Mouse (Mus musculus) liver, embryonic 14.5 days (tissue): ENCODE measurements around the gene Gimap5. TPM values are rescaled to one million over a fixed set of nuclear protein-coding genes. Genes with fewer than 3 reads are reported as not detected.

Experiments
- ATAC-seq: fragments of 200-750 bp; cut with Nextera tagmentation; 2 replicates; pipeline ENCODE4 v1.8.0; 2017; ENCODE audit warnings: moderate number of reproducible peaks, mild to moderate bottlenecking, moderate library complexity; ENCODE audit not compliant: insufficient read depth
- DNase-seq, 3 experiments: peaks; one replicate each; pipeline ENCODE4 v3.0.0-alpha.2; 2012 to 2013; ENCODE audit warnings: low read depth in 3 of 3, low spot score in 3 of 3
- H3K27ac ChIP-seq: fragments of 300-500 bp; sonication (generic); 2 replicates; pipeline ENCODE4 v1.5.1; 2014; ENCODE audit warnings: moderate library complexity, mild to moderate bottlenecking, control low read depth, inconsistent platforms
- H3K27me3 ChIP-seq: fragments of 300-500 bp; sonication (generic); 2 replicates; pipeline ENCODE4 v1.6.1; 2014; ENCODE audit warnings: mild to moderate bottlenecking, low read length, moderate library complexity; ENCODE audit not compliant: control insufficient read depth, insufficient read depth
- H3K36me3 ChIP-seq: fragments of 300-500 bp; sonication (generic); replicated peaks from 2 replicates; pipeline ENCODE4 v1.6.1; 2014; ENCODE audit warnings: low read depth; ENCODE audit not compliant: control insufficient read depth, insufficient read depth
- H3K4me1 ChIP-seq, 2 experiments: fragments of 200-500 bp in 1 of 2; fragments of 300-500 bp in 1 of 2; sonication (generic) in 1 of 2; replicated peaks; 2 replicates each; pipeline ENCODE4 v1.6.1; 2012 to 2014; ENCODE audit warnings: antibody characterized with exemption in 1 of 2, inconsistent platforms in 1 of 2, low read length in 1 of 2; ENCODE audit not compliant: control insufficient read depth in 2 of 2, insufficient read depth in 2 of 2
- H3K4me2 ChIP-seq: fragments of 300-500 bp; sonication (generic); 2 replicates; pipeline ENCODE4 v1.6.1; 2014; ENCODE audit warnings: low read depth, mild to moderate bottlenecking, control low read depth, moderate library complexity
- H3K4me3 ChIP-seq, 2 experiments: fragments of 200-500 bp in 1 of 2; fragments of 300-500 bp in 1 of 2; sonication (generic) in 1 of 2; 2 replicates each; pipeline ENCODE4 v1.5.1; 2012 to 2014; ENCODE audit warnings: low read depth in 2 of 2, low read length in 2 of 2, mild to moderate bottlenecking in 2 of 2, control low read depth in 1 of 2, inconsistent platforms in 1 of 2, moderate library complexity in 1 of 2; ENCODE audit not compliant: insufficient read depth in 1 of 2
- H3K9ac ChIP-seq: fragments of 300-500 bp; sonication (generic); replicated peaks from 2 replicates; pipeline ENCODE4 v1.6.1; 2014; ENCODE audit warnings: mild to moderate bottlenecking, control low read depth, moderate library complexity
- H3K9me3 ChIP-seq: fragments of 300-500 bp; sonication (generic); 2 replicates; pipeline ENCODE4 v1.6.1; 2016; ENCODE audit warnings: low read length, mixed read lengths; ENCODE audit not compliant: control insufficient read depth
- CTCF ChIP-seq: IDR thresholded peaks from 2 replicates; pipeline ENCODE4 v1.5.1; 2016; ENCODE audit warnings: antibody characterized with exemption, low read depth, control low read depth
- EP300 ChIP-seq: IDR thresholded peaks from 2 replicates; pipeline ENCODE4 v1.6.1; 2016; ENCODE audit warnings: antibody characterized with exemption, low read depth
- WGBS: fragments of 180-500 bp; shearing (Covaris S2); extraction: QIAGEN DNeasy Blood & Tissue Kit; methylation state at CpG from one replicate; pipeline ENCODE4 v1.1.7; 2014; ENCODE audit not compliant: insufficient replicate concordance; 5-methylcytosine and 5-hydroxymethylcytosine counted together
- polyA plus RNA-seq, 2 experiments: library from polyadenylated mRNA; depleted of rRNA in 1 of 2; stranded (reverse) in 1 of 2; unstranded in 1 of 2; fragments of >200 nt; fragmentation: Nextera tagmentation in 1 of 2; extraction: Ambion mirVana in 1 of 2; gene quantifications; 2 replicates each; pipeline versions ENCODE4 v1.2.1 to v1.2.3; 2012 to 2014

Gimap5 gene
- polyA plus RNA-seq, 2 experiments, result 1.8 to 2.7 TPM

DNA sequence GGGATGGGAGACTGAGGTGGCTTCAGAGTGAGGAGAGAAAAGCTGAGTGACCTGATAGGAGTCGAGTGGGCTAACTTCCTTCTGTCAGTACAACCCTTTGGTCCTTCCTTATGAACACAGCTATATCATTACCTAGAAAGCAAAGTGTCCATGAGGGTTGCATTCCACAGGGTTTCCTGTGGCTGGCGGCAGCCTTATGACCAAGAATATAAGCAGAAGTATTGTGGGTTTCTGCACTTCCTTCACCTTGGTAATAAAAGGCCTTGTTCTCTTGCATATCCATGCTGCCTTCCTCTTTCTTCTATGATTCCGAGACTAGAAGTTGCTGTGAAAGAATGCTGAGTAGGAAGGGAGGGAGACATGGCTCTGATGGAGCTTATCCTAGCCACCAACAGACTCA lies 47.1 kb upstream of the Gimap5 start:
- Histone ChIP-seq H3K9ac (no peak overlapping the region), H3K27ac (no peak overlapping the region), H3K9me3 (no peaks in the 10 kb centered on the region), H3K36me3 (no peaks in the 10 kb centered on the region), H3K27me3 (no peaks in the 10 kb centered on the region), H3K4me3 (no peak overlapping the region), H3K4me1 (no peaks in the 10 kb centered on the region; a peak in 1 of 4 replicates), H3K4me2 (no peak overlapping the region)
- ATAC-seq (no peak), DNase-seq (no peak)
- TF ChIP-seq CTCF, result no peak
- TF ChIP-seq EP300, result no peak
- 12% methylated on average over 3 of the region's 3 CpGs for WGBS

DNA sequence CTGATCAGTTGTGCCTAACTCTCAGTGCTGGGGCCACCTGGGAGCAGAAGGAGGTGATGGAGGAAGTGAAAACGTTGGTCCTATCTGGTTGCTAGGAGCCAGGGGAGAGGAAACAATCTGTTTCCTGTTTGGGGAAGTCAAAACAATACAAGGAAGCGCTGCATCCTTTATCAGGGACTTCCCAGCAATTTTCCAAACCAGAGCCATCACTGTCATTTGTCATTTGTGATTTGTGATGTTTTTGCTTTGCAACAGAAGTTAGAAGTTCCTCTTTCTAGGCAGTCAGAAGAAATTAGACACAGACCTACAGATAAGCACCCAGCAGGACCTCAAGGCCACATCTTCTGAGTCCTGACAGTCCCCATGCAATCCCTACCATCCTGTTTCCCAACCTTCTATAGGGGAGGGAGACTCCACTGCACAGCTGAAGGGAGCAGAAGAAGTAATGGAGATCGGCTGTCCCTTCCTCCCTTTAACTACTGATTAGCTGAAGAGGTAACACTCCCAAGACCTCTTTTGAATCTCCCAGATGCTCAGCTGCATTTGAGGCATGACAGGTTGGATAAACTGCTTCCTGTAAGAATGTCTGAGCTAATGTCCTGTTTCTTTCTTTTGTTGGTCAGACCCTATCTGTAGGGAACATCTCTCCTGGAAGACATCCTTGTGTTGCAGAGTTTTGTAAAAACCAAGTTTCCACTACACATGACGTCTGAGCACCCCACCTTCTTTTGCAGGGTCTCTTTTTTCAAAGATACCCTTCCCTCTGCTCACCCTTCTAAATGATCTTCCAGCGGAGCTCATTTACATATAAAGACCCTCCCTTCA lies 45.5 kb upstream of the Gimap5 start:
- H3K4me1 ChIP-seq, result no peaks in the 10 kb centered on the region; a peak in 1 of 4 replicates
- no peak for TF ChIP-seq EP300
- no peak for TF ChIP-seq CTCF
- H3K27ac ChIP-seq, result no peak overlapping the region
- no peak overlapping the region for H3K4me3 ChIP-seq
- H3K9ac ChIP-seq, result no peak overlapping the region
- 12% methylated on average over 5 of the region's 5 CpGs for WGBS
- no peak overlapping the region for H3K4me2 ChIP-seq
- no peak for DNase-seq
- no peaks in the 10 kb centered on the region for H3K36me3 ChIP-seq
- peak; percentile 55; the same call in 1 of the 2 replicates for ATAC-seq
- H3K27me3 ChIP-seq, result no peaks in the 10 kb centered on the region
- no peaks in the 10 kb centered on the region for H3K9me3 ChIP-seq

DNA sequence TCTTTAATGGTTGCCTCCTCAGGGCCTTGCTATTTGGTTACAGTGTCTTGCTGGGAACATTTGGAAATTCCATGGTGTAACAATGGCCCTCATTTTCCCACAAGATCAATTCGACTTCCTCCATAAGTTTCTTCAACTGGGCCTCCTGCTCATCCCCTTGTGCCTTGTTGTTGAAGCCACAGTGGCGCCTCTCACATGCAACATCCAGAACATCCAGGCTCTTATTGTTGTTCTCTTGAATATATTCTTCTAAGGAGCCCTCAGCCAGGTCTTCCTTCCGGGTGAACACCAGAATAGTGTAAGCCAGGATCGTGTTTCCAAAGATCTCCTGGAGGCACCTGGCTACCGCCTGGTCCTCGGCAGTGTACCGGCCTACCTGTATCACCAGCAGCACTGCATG lies 43.9 kb upstream of the Gimap5 start:
- H3K27ac ChIP-seq, result no peak overlapping the region
- H3K4me2 ChIP-seq, result no peak overlapping the region
- ATAC-seq (no peak), DNase-seq (no peak)
- no peaks in the 10 kb centered on the region for H3K36me3 ChIP-seq
- 67% methylated on average over 7 of the region's 7 CpGs for whole genome bisulfite sequencing
- H3K9ac ChIP-seq, result no peak overlapping the region
- no peaks in the 10 kb centered on the region; a peak in 1 of 4 replicates for H3K4me1 ChIP-seq
- H3K27me3 ChIP-seq, result no peaks in the 10 kb centered on the region
- no peaks in the 10 kb centered on the region for H3K9me3 ChIP-seq
- H3K4me3 ChIP-seq, result no peak overlapping the region
- TF ChIP-seq CTCF (no peak), EP300 (no peak)

DNA sequence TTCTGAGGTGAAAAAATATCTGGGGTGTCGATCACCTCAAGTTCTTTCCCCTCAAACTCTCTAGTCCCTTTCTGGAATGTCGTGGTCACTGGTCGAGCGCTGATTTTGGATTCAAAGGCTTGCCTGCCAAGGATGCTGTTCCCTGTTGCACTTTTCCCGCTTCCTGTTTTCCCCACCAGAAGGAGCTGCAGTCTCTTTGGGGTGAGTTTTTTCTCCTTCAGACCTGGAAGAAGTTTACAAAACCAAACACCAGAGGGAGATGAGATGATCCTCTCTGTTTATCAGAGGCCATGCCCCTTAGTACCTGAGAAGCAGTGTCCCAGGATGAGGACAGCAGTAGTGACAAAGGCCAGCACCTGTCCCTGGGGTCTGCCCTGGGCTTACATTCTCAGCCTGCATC lies 43.4 kb upstream of the Gimap5 start:
- no peak overlapping the region for H3K27ac ChIP-seq
- TF ChIP-seq CTCF (no peak), EP300 (no peak)
- no peaks in the 10 kb centered on the region; a peak in 1 of 4 replicates for H3K4me1 ChIP-seq

DNA sequence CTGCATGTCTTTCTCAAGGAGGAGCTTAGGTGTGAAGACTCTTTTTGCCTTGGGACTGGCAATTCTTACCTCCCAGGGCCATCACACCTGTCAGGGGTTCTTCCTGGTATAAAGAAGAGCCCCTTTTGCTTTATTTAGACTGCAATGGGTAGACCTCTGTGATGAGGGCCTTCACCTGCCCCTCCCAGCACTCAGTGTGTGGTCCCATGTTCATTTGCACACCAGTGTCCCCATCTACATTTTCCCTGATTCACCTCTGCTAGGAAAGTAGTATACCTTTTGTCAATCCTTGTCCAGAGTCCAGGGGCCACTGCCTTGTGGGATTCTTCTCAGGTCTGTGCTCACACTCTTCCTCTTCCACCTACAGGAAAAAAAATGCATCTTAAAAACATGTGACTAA lies 41.9 kb upstream of the Gimap5 start:
- no peaks in the 10 kb centered on the region for H3K27me3 ChIP-seq
- TF ChIP-seq EP300, result no peak
- TF ChIP-seq CTCF, result no peak
- H3K36me3 ChIP-seq, result no peaks in the 10 kb centered on the region
- ATAC-seq (no peak), DNase-seq (no peak)
- no peaks in the 10 kb centered on the region for H3K9me3 ChIP-seq
- H3K4me2 ChIP-seq, result no peak overlapping the region
- H3K9ac ChIP-seq, result no peak overlapping the region
- no peak overlapping the region for H3K4me3 ChIP-seq
- H3K27ac ChIP-seq, result no peak overlapping the region
- peaks cover 0 to 2% of the 10 kb centered on the region in 2 experiments; a peak in 1 of 4 replicates for H3K4me1 ChIP-seq

More for the DNA sequence above, 43.4 kb upstream of the Gimap5 start:
- ATAC-seq (no peak), DNase-seq (no peak)
- no peak overlapping the region for H3K4me3 ChIP-seq
- 69% methylated on average over 5 of the region's 5 CpGs for WGBS
- no peaks in the 10 kb centered on the region for H3K9me3 ChIP-seq
- H3K27me3 ChIP-seq, result no peaks in the 10 kb centered on the region
- H3K4me2 ChIP-seq, result no peak overlapping the region
- H3K36me3 ChIP-seq, result no peaks in the 10 kb centered on the region
- no peak overlapping the region for H3K9ac ChIP-seq
